ENCODE assay signal across 11 mouse cellular contexts in genomic region chr2:104001076-104001475, GRCm38 (mm10). TPM values are rescaled to one million over a fixed set of nuclear protein-coding genes. Genes with fewer than 3 reads are reported as not detected.
DNase-seq lines count a peak whose midpoint lies in the region; ATAC-seq and TF ChIP-seq lines count a peak whose summit lies in the region.
"Had no signal": no experiment of that assay in that cellular context is flagged by ENCODE, and none has a peak within 500 bp of the region (broad histone marks: within the 10 kb centered on the region; RNA-seq: fewer than 3 reads in every experiment).

No protein-coding gene starts in this region.

- H3K27ac ChIP-seq in heart, adult 2 months: no peak overlapping the region
- H3K27ac ChIP-seq in heart, embryonic 10.5 days: no peak overlapping the region
- H3K27ac ChIP-seq: neural tube, embryonic 12.5 days had no signal

- DNase-seq in heart, adult 2 months: no peak
- no peak for DNase-seq in heart, embryonic 10.5 days (ENCODE audit: low spot score)
- peak; percentile 43 for DNase-seq in thymus, postnatal 0 days (ENCODE audit: low spot score)
- no peak for DNase-seq in thymus, postnatal 10 days (ENCODE audit: low spot score in 2 of 2)
- DNase-seq in T-cell, adult 2 months (ENCODE audit: low spot score): no peak
- no peak for DNase-seq in spleen, adult 18-20 months
- DNase-seq in gastrocnemius, postnatal 10 days: no peak
- DNase-seq: adrenal gland, adult 8-10 months had no signal

- no peak overlapping the region for H3K4me3 ChIP-seq in heart, adult 2 months
- H3K4me3 ChIP-seq in heart, embryonic 10.5 days: no peak overlapping the region
- H3K4me3 ChIP-seq: neural tube, embryonic 12.5 days had no signal

- peak; percentile 79 for ATAC-seq in erythroid progenitor cell, adult 5-6 weeks (replicated peaks; ENCODE audit: low FRiP score, poor library complexity, severe bottlenecking)

- intact Hi-C loops in heart, adult 2 months (cut with DNase I): loop anchor here (10.0 kb wide), 1 partner anchor 436 kb away; the partner anchor contains the start of gene Abtb2

- H3K36me3 ChIP-seq in heart, adult 2 months (ENCODE audit: control insufficient read depth, insufficient read depth, low read length): no peaks in the 10 kb centered on the region
- no peaks in the 10 kb centered on the region for H3K36me3 ChIP-seq in heart, embryonic 10.5 days
- H3K36me3 ChIP-seq: neural tube, embryonic 12.5 days had no signal

- no peak for TF ChIP-seq EP300 in heart, adult 2 months (IDR thresholded peaks at IDR 0.05; ENCODE audit: insufficient read depth, low read depth, low read length)

- peak; percentile 73 for TF ChIP-seq CTCF in heart, adult 2 months (IDR thresholded peaks at IDR 0.05)

- H3K79me2 ChIP-seq in heart, adult 2 months (replicated peaks; ENCODE audit: control insufficient read depth, insufficient read depth, low read length): no peaks in the 10 kb centered on the region

- peaks cover 1% of the 10 kb centered on the region; the same call in 1 of the 2 replicates for H3K27me3 ChIP-seq in heart, adult 2 months (ENCODE audit: control insufficient read depth, insufficient read depth, low read length)
- peaks cover 17% of the 10 kb centered on the region for H3K27me3 ChIP-seq in heart, embryonic 10.5 days (ENCODE audit: insufficient read depth, poor library complexity, severe bottlenecking)
- H3K27me3 ChIP-seq: neural tube, embryonic 12.5 days had no signal

- 29% methylated on average over 2 of the region's 2 CpGs for WGBS in heart, adult 2 months
- WGBS in heart, embryonic 10.5 days: 26% methylated on average over 2 of the region's 2 CpGs

- no peak overlapping the region for H3K9ac ChIP-seq in heart, adult 2 months (ENCODE audit: low read depth, low read length)
- H3K9ac ChIP-seq: neural tube, embryonic 12.5 days had no signal

- no peaks in the 10 kb centered on the region for H3K9me3 ChIP-seq in heart, embryonic 10.5 days
- H3K9me3 ChIP-seq: neural tube, embryonic 12.5 days had no signal

- no peak for TF ChIP-seq POLR2A in heart, adult 2 months (IDR thresholded peaks at IDR 0.05; ENCODE audit: insufficient read depth, low read depth, low read length)

- no peaks in the 10 kb centered on the region for H3K4me1 ChIP-seq in heart, adult 2 months (ENCODE audit: control insufficient read depth, insufficient read depth, low read length)
- H3K4me1 ChIP-seq in heart, embryonic 10.5 days: no peaks in the 10 kb centered on the region
- H3K4me1 ChIP-seq: neural tube, embryonic 12.5 days had no signal

RNA-seq across cellular contexts. Expression of gene Fbxo3, which starts 26.4 kb away (rescaled TPM):
- 10 to 100 TPM; 46.8 to 57.1 TPM for total RNA-seq in heart, adult 2 months (2021)
- 23.2 and 51.4 TPM in 2 replicates for polyA plus RNA-seq in heart, adult 2 months (2012; rRNA removed)
- polyA plus RNA-seq in heart, embryonic 10.5 days (2016; fragmentation: Nextera tagmentation; extraction: Ambion mirVana): 46.2 and 46.3 TPM in 2 replicates
- polyA plus RNA-seq in thymus, postnatal 0 days (2015; fragmentation: Nextera tagmentation; extraction: Ambion mirVana): 48.2 and 59.2 TPM in 2 replicates
- 84.3 and 95.2 TPM in 2 replicates for total RNA-seq in erythroid progenitor cell, adult 5-6 weeks (2015; ENCODE audit: low replicate concordance)
- total RNA-seq in erythroid progenitor cell, adult 5-6 weeks (2017; ENCODE audit: low replicate concordance): 96.8 and 101 TPM in 2 replicates
- 10 to 100 TPM; 48.8 to 51.2 TPM for total RNA-seq in gastrocnemius, postnatal 10 days (2021)

RNA-seq across cellular contexts. Expression of gene 4931422A03Rik, which starts 27.1 kb away (rescaled TPM):
- not detected for total RNA-seq in heart, adult 2 months (2021)
- not detected in 2 replicates for polyA plus RNA-seq in heart, adult 2 months (2012; rRNA removed)
- 1.5 and 1.9 TPM in 2 replicates for polyA plus RNA-seq in heart, embryonic 10.5 days (2016; fragmentation: Nextera tagmentation; extraction: Ambion mirVana)
- 1.2 and 2.2 TPM in 2 replicates for polyA plus RNA-seq in thymus, postnatal 0 days (2015; fragmentation: Nextera tagmentation; extraction: Ambion mirVana)
- total RNA-seq in erythroid progenitor cell, adult 5-6 weeks (2015; ENCODE audit: low replicate concordance): 5.8 TPM in 1 of 2 replicates, not detected in the other
- not detected in 2 replicates for total RNA-seq in erythroid progenitor cell, adult 5-6 weeks (2017; ENCODE audit: low replicate concordance)
- not detected for total RNA-seq in gastrocnemius, postnatal 10 days (2021)
- total RNA-seq: adrenal gland, adult 8-10 months; left cerebral cortex, postnatal 14 days had no signal

RNA-seq across cellular contexts. Expression of gene Lmo2, which starts 43.3 kb away (rescaled TPM):
- 10 to 100 TPM; 19.8 to 25.3 TPM for total RNA-seq in heart, adult 2 months (2021)
- polyA plus RNA-seq in heart, adult 2 months (2012; rRNA removed): 17.7 and 19.5 TPM in 2 replicates
- 21.7 and 35.2 TPM in 2 replicates for polyA plus RNA-seq in heart, embryonic 10.5 days (2016; fragmentation: Nextera tagmentation; extraction: Ambion mirVana)
- polyA plus RNA-seq in thymus, postnatal 0 days (2015; fragmentation: Nextera tagmentation; extraction: Ambion mirVana): 4.2 and 4.3 TPM in 2 replicates
- 633 and 653 TPM in 2 replicates for total RNA-seq in erythroid progenitor cell, adult 5-6 weeks (2015; ENCODE audit: low replicate concordance)
- 362 and 409 TPM in 2 replicates for total RNA-seq in erythroid progenitor cell, adult 5-6 weeks (2017; ENCODE audit: low replicate concordance)
- 10 to 100 TPM; 11.9 to 14.1 TPM for total RNA-seq in gastrocnemius, postnatal 10 days (2021)

Comparison
In these comparisons a context has a peak if more than half of its experiments do, and no peak if none do; other contexts are left out.
1. RNA of gene Lmo2, which starts 43.3 kb away (total RNA-seq): 362 to 653 TPM in erythroid progenitor cell, adult 5-6 weeks; 19.8 to 25.3 TPM in heart, adult 2 months and 11.9 to 14.1 TPM in gastrocnemius, postnatal 10 days; every median in the first group is over 10 times any median in the second.